Mouse (Mus musculus) heart, adult 2 months (tissue): Measurements from ENCODE around the gene Pgrmc2. TPM values are rescaled to one million over a fixed set of nuclear protein-coding genes. Genes with fewer than 3 reads are reported as not detected.

ENCODE experiments used
- DNase-seq, 2 experiments: peaks; one replicate each; pipeline ENCODE4 v3.0.0; 2021
- H3K27ac ChIP-seq: fragments of 200-600 bp; 2 replicates; pipeline ENCODE4 v1.8.1; 2022
- H3K27me3 ChIP-seq: fragments of 200-500 bp; 2 replicates; pipeline ENCODE4 v1.6.1; 2012; ENCODE audit warnings: mild to moderate bottlenecking, low read length, inconsistent platforms, mixed read lengths; ENCODE audit not compliant: control insufficient read depth, insufficient read depth
- H3K36me3 ChIP-seq: fragments of 200-500 bp; 2 replicates; pipeline ENCODE4 v1.6.1; 2012; ENCODE audit warnings: low read length, inconsistent platforms; ENCODE audit not compliant: control insufficient read depth, insufficient read depth
- H3K4me1 ChIP-seq: fragments of 200-500 bp; 2 replicates; pipeline ENCODE4 v1.6.1; 2011; ENCODE audit warnings: low read length; ENCODE audit not compliant: control insufficient read depth, insufficient read depth
- H3K4me3 ChIP-seq: fragments of 200-600 bp; 2 replicates; pipeline ENCODE4 v1.8.1; 2022
- H3K79me2 ChIP-seq: fragments of 200-500 bp; replicated peaks from 2 replicates; pipeline ENCODE4 v1.6.1; 2012; ENCODE audit warnings: mild to moderate bottlenecking, inconsistent platforms, low read length, moderate library complexity, mixed read lengths; ENCODE audit not compliant: control insufficient read depth, insufficient read depth
- H3K9ac ChIP-seq: fragments of 200-500 bp; 2 replicates; pipeline ENCODE4 v1.6.1; 2012; ENCODE audit warnings: low read depth, mild to moderate bottlenecking, control low read depth, inconsistent platforms, low read length, mixed read lengths
- CTCF ChIP-seq: fragments of 200-600 bp; IDR thresholded peaks from 2 replicates; pipeline ENCODE4 v1.8.1; 2022; ENCODE audit warnings: antibody characterized with exemption, mild to moderate bottlenecking, moderate library complexity
- EP300 ChIP-seq: fragments of 200-500 bp; IDR thresholded peaks from 2 replicates; pipeline ENCODE4 v1.6.1; 2011; ENCODE audit warnings: low read depth, low read length, control low read depth; ENCODE audit not compliant: insufficient read depth
- POLR2A ChIP-seq: fragments of 200-500 bp; IDR thresholded peaks from 2 replicates; pipeline ENCODE4 v1.6.1; 2011; ENCODE audit warnings: mild to moderate bottlenecking, low read depth, low read length, control low read depth; ENCODE audit not compliant: insufficient read depth
- WGBS: fragments of 180-500 bp; shearing (Covaris S2); methylation state at CpG from one replicate; pipeline ENCODE4 v1.1.7; 2018; 5-methylcytosine and 5-hydroxymethylcytosine counted together
- intact Hi-C: fragments of 180-260 bp; cut with DNase I; formaldehyde crosslinking; loops from one replicate; pipeline ENCODE4 v1.15.1; 2025
- long read RNA-seq: library from polyadenylated mRNA; stranded (forward); transcript quantifications from one replicate; pipeline ENCODE4 v2.0.0, GENCODE M21; 2021
- polyA plus RNA-seq: library from polyadenylated mRNA; depleted of rRNA; stranded (reverse); fragments of >200 nt; gene quantifications from 2 replicates; pipeline ENCODE4 v1.2.3, GENCODE M21; 2012; rRNA removed
- total RNA-seq, 2 experiments: library from RNA; stranded (reverse); gene quantifications; 2 replicates each; pipeline ENCODE4 v1.2.3; 2021

Pgrmc2 gene
- 10 to 100 TPM; 28.7 to 34.5 TPM for total RNA-seq
- 12.2 and 17.0 TPM in 2 replicates for polyA plus RNA-seq
- long read RNA-seq, transcript Pgrmc2-201 (3 exons, 3,007 nt), result major isoform, 41 of 44 reads
- long read RNA-seq, partial matches to known transcripts, result 0 of 44 reads
- long read RNA-seq, other reads (novel, unspliced or antisense), result 1 of 44 reads

GRCm38 (mm10) chr3:41082885-41083789 is at the start of gene Pgrmc2:
Pgrmc2 (minus strand) TSS chr3:41083046.
- Histone ChIP-seq H3K9ac (peak within 1 kb of the TSS; percentile 91), H3K27ac (peak within 1 kb of the TSS; percentile 91), H3K27me3 (no peaks in the 10 kb centered on the region), H3K36me3 (peaks cover 3% of the 10 kb centered on the region), H3K79me2 (no peaks in the 10 kb centered on the region; the same call in 1 of the 2 replicates), H3K4me3 (peak within 1 kb of the TSS; percentile 97), H3K4me1 (no peaks in the 10 kb centered on the region; the same call in 1 of the 2 replicates)
- peak; percentile 55 for TF ChIP-seq CTCF
- TF ChIP-seq POLR2A, result peak; percentile 94
- 0 out of 2 replicates have a peak, but pooled peaks have one; percentile 39 for TF ChIP-seq EP300
- DNase-seq, result peak; percentile 99
- WGBS, result under 1% methylated on average over 92 of the region's 95 CpGs
- intact Hi-C loops, result loop anchor here (5.0 kb wide), 4 partner anchors 136 to 659 kb away; partner anchors contain the start of genes D3Ertd751e, Larp1b and Sclt1

- no peak for DNase-seq
- H3K27ac ChIP-seq, result no peak overlapping the region
- H3K36me3 ChIP-seq, result no peaks in the 10 kb centered on the region
- intact Hi-C loops, result no loop called here
- no peak overlapping the region for H3K9ac ChIP-seq
- no peaks in the 10 kb centered on the region for H3K4me1 ChIP-seq
- no peaks in the 10 kb centered on the region for H3K79me2 ChIP-seq
- no peak overlapping the region for H3K4me3 ChIP-seq
- H3K27me3 ChIP-seq, result no peaks in the 10 kb centered on the region
- 23% methylated on average over 12 of the region's 12 CpGs for WGBS
- TF ChIP-seq POLR2A, result no peak
- TF ChIP-seq EP300, result no peak
- no peak for TF ChIP-seq CTCF
Measured at GRCm38 (mm10) chr3:41124000-41124294, 41.1 kb upstream of the Pgrmc2 start.

DNA sequence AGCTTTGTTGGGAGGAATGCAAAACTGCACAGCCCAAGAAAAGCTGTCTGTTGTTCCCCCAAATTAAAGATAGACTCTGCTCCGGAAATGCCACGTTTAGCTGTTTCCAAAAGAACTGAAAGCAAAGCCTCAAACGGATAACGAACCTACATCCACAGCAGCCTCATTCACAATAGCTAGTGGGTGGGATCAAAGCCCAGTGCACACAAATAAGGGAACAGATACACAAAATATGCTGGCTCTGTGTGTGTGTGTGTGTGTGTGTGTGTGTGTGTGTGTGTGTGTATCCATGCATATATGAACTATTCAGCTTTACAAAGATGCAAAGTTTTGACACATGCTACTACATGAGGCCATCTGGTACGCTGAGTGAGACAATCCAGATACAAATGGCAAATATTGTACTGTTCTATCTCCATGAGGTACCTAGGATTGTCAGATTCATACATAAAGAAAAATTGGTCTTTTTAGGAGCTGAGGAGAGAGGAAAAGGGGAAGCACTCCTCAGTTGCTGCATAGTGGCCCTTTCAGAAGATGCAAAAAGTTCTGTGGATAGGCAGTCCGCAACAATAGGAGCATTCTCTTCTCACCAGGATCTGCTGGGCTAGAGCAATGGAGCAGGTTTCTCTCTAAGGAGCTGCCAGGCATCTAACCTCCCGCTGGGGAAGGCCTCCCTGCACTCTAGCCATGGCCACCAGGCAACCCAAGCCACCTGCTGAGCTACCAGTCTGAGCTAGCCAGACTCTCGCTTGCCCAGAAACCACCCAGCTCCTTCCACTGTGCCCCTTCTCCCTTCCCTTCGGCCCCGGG is 40.5 kb upstream of the Pgrmc2 start:
- Histone ChIP-seq H3K4me3 (no peak overlapping the region), H3K27me3 (no peaks in the 10 kb centered on the region), H3K9ac (no peak overlapping the region), H3K27ac (no peak overlapping the region), H3K79me2 (no peaks in the 10 kb centered on the region), H3K36me3 (no peaks in the 10 kb centered on the region), H3K4me1 (no peaks in the 10 kb centered on the region)
- DNase-seq, result no peak
- WGBS, result 40% methylated on average over 10 of the region's 10 CpGs
- intact Hi-C loops, result no loop called here
- TF ChIP-seq EP300 (no peak), POLR2A (no peak), CTCF (no peak)

- TF ChIP-seq CTCF, result no peak
- no peak for TF ChIP-seq EP300
- no peak for TF ChIP-seq POLR2A
- Histone ChIP-seq H3K79me2 (no peaks in the 10 kb centered on the region), H3K4me3 (no peak overlapping the region), H3K4me1 (no peaks in the 10 kb centered on the region), H3K27ac (no peak overlapping the region), H3K36me3 (no peaks in the 10 kb centered on the region), H3K9ac (no peak overlapping the region), H3K27me3 (no peaks in the 10 kb centered on the region)
- 50% methylated on average over 5 of the region's 5 CpGs for WGBS
- no peak for DNase-seq
- intact Hi-C loops, result no loop called here
Measured at GRCm38 (mm10) chr3:41118173-41118572, 35.3 kb upstream of the Pgrmc2 start.

GRCm38 (mm10) chr3:41117447-41117846 is 34.6 kb upstream of the Pgrmc2 start:
- H3K36me3 ChIP-seq, result no peaks in the 10 kb centered on the region
- H3K4me3 ChIP-seq, result no peak overlapping the region
- no peak for DNase-seq
- H3K4me1 ChIP-seq, result no peaks in the 10 kb centered on the region
- no peaks in the 10 kb centered on the region for H3K27me3 ChIP-seq
- H3K27ac ChIP-seq, result no peak overlapping the region
- intact Hi-C loops, result no loop called here
- no peak overlapping the region for H3K9ac ChIP-seq
- no peaks in the 10 kb centered on the region for H3K79me2 ChIP-seq
- no peak for TF ChIP-seq POLR2A
- TF ChIP-seq CTCF, result no peak
- TF ChIP-seq EP300, result no peak
